Mouse (Mus musculus) intestine, embryonic 16.5 days (tissue): ENCODE data around the gene Adamts20. TPM values are rescaled to one million over a fixed set of nuclear protein-coding genes. Genes with fewer than 3 reads are reported as not detected.
A peak's percentile ranks its signal among the peaks of the same experiment; 100 is the strongest.

ENCODE experiments used
- ATAC-seq: fragments of 200-750 bp; cut with Nextera tagmentation; 2 replicates; pipeline ENCODE4 v1.8.0; 2017; ENCODE audit warnings: moderate TSS enrichment, moderate library complexity
- H3K27ac ChIP-seq: fragments of 300-500 bp; sonication (generic); 2 replicates; pipeline ENCODE4 v1.5.1; 2014; ENCODE audit warnings: mild to moderate bottlenecking, low read length
- H3K27me3 ChIP-seq: fragments of 300-500 bp; sonication (generic); replicated peaks from 2 replicates; pipeline ENCODE4 v1.6.1; 2014; ENCODE audit warnings: low read length, control low read depth, mixed read lengths; ENCODE audit not compliant: control insufficient read depth, insufficient read depth
- H3K36me3 ChIP-seq: fragments of 300-500 bp; sonication (generic); 2 replicates; pipeline ENCODE4 v1.6.1; 2014; ENCODE audit warnings: low read length, control low read depth; ENCODE audit not compliant: control insufficient read depth, insufficient read depth
- H3K4me1 ChIP-seq: fragments of 300-500 bp; sonication (generic); 2 replicates; pipeline ENCODE4 v1.6.1; 2014; ENCODE audit warnings: low read length, control low read depth, mixed read lengths; ENCODE audit not compliant: control insufficient read depth, insufficient read depth
- H3K4me2 ChIP-seq: fragments of 300-500 bp; sonication (generic); 2 replicates; pipeline ENCODE4 v1.6.1; 2014; ENCODE audit warnings: low read depth, low read length, control low read depth
- H3K4me3 ChIP-seq: fragments of 300-500 bp; sonication (generic); 2 replicates; pipeline ENCODE4 v1.5.1; 2014; ENCODE audit warnings: mild to moderate bottlenecking, low read length
- H3K9ac ChIP-seq: fragments of 300-500 bp; sonication (generic); 2 replicates; pipeline ENCODE4 v1.6.1; 2014; ENCODE audit warnings: low read depth, low read length
- H3K9me3 ChIP-seq: fragments of 300-500 bp; sonication (generic); 2 replicates; pipeline ENCODE4 v1.6.1; 2016; ENCODE audit warnings: low read length, control low read depth; ENCODE audit not compliant: control insufficient read depth
- WGBS: fragments of 180-500 bp; shearing (Covaris S2); extraction: QIAGEN DNeasy Blood & Tissue Kit; methylation state at CpG from one replicate; pipeline ENCODE4 v1.1.7; 2014; 5-methylcytosine and 5-hydroxymethylcytosine counted together
- polyA plus RNA-seq: library from polyadenylated mRNA; unstranded; fragments of >200 nt; fragmentation: Nextera tagmentation; extraction: Ambion mirVana; gene quantifications from 2 replicates; pipeline ENCODE4 v1.2.1, GENCODE M21; 2015

Adamts20 gene
- polyA plus RNA-seq, 1 experiment from 2014 or later, result 1.3 TPM

DNA sequence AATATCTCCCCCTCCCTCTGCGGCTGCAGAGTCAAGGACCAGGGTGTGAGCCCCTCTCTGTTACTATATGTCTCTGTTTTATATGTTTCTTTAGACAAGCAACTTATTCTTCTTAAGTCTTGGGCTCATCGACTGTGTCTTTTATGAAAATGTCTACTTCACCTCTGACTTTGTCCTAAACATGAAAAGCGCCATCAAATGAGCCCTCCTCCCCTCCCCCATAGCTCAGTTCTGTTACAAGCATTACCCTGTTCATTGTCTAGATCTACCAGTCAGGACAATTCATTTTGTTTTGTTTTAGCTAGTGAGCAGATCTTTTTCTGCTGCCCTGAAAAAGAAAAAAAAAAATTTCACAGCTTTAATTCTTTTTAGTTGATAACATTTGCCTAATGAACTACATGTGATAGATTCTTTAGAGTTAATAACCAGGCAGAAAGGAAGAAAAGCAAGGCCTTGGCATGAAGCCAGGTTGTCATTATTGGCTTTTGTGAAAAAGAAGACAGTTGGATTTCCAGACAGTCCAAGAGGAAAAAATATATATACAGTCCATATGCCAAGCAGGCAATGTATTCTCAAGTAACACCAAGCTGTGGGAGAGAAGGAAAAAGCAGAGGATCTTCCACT, 14.4 kb upstream of the Adamts20 start:
- no peak for ATAC-seq
- H3K9me3 ChIP-seq, result no peaks in the 10 kb centered on the region
- H3K36me3 ChIP-seq, result no peaks in the 10 kb centered on the region
- no peak overlapping the region for H3K4me2 ChIP-seq
- H3K27me3 ChIP-seq, result no peaks in the 10 kb centered on the region
- no peak overlapping the region for H3K9ac ChIP-seq
- H3K4me3 ChIP-seq, result no peak overlapping the region
- 72% methylated on average over 3 of the region's 3 CpGs for WGBS
- no peaks in the 10 kb centered on the region for H3K4me1 ChIP-seq
- H3K27ac ChIP-seq, result no peak overlapping the region

DNA sequence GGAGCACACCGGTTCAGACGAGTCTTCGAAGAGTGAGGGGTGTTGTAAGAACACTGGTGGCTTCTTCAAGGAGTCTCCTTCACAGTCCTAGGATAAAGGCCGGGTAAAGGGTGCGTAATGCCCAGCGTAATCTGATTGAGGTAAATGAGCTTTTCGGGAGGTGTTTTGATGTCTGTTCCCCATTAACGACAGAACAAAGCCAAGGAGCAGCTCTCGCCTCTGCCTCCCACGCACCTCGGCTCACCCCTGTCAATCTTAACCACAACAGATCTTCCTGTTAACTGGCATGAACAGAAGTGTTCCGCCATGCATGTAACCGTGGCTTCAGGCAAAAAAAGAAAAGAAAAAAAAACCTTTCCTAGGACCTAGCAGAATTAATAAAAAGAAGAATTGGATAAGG, 13.5 kb upstream of the Adamts20 start:
- H3K9ac ChIP-seq, result no peak overlapping the region
- 58% methylated on average over 13 of the region's 13 CpGs for WGBS
- no peak for ATAC-seq
- H3K36me3 ChIP-seq, result no peaks in the 10 kb centered on the region
- no peaks in the 10 kb centered on the region for H3K9me3 ChIP-seq
- no peak overlapping the region for H3K4me2 ChIP-seq
- H3K27me3 ChIP-seq, result no peaks in the 10 kb centered on the region
- H3K27ac ChIP-seq, result no peak overlapping the region
- H3K4me1 ChIP-seq, result no peaks in the 10 kb centered on the region
- no peak overlapping the region for H3K4me3 ChIP-seq

DNA sequence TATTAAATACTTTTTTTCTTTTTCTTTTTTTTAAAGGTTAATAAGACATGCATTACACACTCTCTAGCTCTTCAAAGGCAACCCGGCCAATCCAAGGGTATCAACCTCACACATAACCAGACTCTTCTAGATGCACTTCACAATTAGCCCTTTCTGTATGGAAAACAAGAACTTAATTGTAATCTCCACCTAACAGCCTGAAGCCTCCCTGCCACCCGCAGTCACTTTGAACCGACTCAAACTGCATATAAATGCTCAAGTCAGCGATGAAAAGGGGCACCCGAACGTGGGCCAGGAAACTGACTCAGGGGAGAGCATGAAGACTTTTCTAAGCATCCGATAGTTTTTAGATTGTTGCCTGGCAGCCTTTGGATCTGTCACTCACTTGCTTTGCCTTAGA, 12.1 kb upstream of the Adamts20 start:
- Histone ChIP-seq H3K27ac (no peak overlapping the region), H3K4me3 (no peak overlapping the region), H3K4me2 (no peak overlapping the region), H3K27me3 (no peaks in the 10 kb centered on the region), H3K4me1 (no peaks in the 10 kb centered on the region), H3K9ac (no peak overlapping the region), H3K9me3 (no peaks in the 10 kb centered on the region), H3K36me3 (no peaks in the 10 kb centered on the region)
- no peak for ATAC-seq
- 65% methylated on average over 7 of the region's 7 CpGs for WGBS

DNA sequence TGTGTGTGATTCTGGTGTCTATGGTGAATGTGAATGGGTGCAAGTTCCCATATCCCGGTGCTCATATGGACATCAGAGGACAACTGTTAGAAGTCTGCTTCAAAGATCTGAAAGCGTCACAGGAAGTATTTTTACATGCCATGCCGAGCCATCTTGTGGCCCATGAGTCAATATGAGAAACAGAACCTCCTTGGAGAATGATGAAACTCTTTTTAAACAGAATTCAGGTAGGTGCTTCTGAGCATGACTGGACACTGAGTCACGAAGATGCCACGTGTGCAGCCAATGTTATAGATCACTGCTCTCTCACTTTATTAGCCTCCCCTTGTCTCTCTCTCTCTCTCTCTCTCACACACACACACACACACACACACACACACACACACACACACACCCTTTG, 10.8 kb upstream of the Adamts20 start:
- Histone ChIP-seq H3K9ac (no peak overlapping the region), H3K4me1 (no peaks in the 10 kb centered on the region), H3K4me3 (no peak overlapping the region), H3K27ac (no peak overlapping the region), H3K4me2 (no peak overlapping the region), H3K9me3 (no peaks in the 10 kb centered on the region), H3K36me3 (no peaks in the 10 kb centered on the region), H3K27me3 (no peaks in the 10 kb centered on the region)
- ATAC-seq, result no peak
- WGBS, result 75% methylated on average over 5 of the region's 5 CpGs

DNA sequence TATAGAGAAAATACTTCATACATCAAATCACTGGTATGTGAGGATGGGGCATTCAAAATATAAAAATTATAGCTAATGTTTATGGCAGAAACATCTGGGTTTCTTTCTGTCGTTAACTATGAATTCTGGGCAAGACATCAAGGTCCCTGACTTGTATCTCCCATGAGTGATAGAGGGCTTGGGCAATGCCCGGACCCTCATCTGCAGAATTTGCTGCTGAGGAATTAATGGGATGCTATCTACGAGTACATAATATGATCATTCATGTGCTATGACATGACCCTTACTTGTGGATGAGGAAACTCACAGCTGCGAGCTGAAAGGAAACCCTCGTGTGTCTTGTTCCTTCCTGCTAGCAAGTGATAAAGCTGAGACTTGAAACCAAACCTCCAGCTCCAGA, 5.1 kb upstream of the Adamts20 start:
- Histone ChIP-seq H3K9ac (no peak overlapping the region), H3K4me3 (no peak overlapping the region), H3K36me3 (no peaks in the 10 kb centered on the region), H3K27me3 (no peaks in the 10 kb centered on the region), H3K4me1 (no peaks in the 10 kb centered on the region), H3K4me2 (no peak overlapping the region), H3K27ac (no peak overlapping the region), H3K9me3 (no peaks in the 10 kb centered on the region)
- 64% methylated on average over 5 of the region's 5 CpGs for WGBS
- no peak for ATAC-seq

DNA sequence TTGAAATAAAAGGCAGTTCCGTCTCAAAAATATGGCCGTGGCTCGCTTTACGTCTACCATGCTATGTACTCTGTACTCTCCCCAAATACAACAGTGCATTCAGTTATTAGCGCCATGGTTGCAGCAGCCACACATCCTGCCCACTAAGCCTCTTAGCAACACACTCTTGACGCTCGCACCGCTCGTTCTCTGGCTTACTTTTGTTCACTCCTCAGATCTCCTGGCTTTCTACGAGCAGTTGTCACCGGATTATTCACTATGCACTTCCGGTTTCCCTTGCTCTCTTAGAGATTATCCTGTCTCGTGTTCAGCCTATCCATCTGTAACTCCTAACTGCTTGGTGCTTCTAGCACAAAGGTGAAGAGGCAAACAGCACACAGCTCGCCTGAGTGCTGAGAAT, 337 bp downstream of the Adamts20 start:
- no peaks in the 10 kb centered on the region for H3K9me3 ChIP-seq
- no peak for ATAC-seq
- H3K36me3 ChIP-seq, result no peaks in the 10 kb centered on the region
- H3K27me3 ChIP-seq, result no peaks in the 10 kb centered on the region
- no peak overlapping the region for H3K9ac ChIP-seq
- H3K27ac ChIP-seq, result no peak overlapping the region
- no peak overlapping the region for H3K4me3 ChIP-seq
- WGBS, result 79% methylated on average over 14 of the region's 14 CpGs
- H3K4me2 ChIP-seq, result no peak overlapping the region
- H3K4me1 ChIP-seq, result no peaks in the 10 kb centered on the region

DNA sequence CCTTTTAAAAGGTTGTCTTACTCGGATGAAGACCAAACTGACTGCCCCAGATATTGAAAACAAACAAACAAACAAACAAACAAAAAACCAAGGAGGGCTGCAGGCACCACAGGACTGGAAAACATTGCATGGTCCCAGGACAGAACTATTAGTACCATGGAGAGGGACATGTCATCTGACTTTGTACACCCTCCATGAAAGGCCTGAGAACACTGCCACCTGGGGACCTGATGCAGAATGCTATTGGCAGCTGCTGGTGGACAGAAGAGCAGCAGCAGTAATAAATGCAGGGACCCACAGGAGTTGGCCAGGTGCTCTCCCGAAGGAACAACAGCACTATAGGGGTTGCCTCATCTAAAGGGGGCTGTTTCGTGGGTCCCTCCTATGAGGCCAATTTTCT, 2.0 kb downstream of the Adamts20 start:
- H3K27ac ChIP-seq, result no peak overlapping the region
- H3K27me3 ChIP-seq, result no peaks in the 10 kb centered on the region
- H3K9ac ChIP-seq, result no peak overlapping the region
- 63% methylated on average over 3 of the region's 3 CpGs for WGBS
- no peaks in the 10 kb centered on the region for H3K36me3 ChIP-seq
- no peaks in the 10 kb centered on the region for H3K4me1 ChIP-seq
- ATAC-seq, result 0 out of 2 replicates have a peak, but pooled peaks have one; percentile 26
- H3K9me3 ChIP-seq, result no peaks in the 10 kb centered on the region
- H3K4me2 ChIP-seq, result no peak overlapping the region
- no peak overlapping the region for H3K4me3 ChIP-seq

DNA sequence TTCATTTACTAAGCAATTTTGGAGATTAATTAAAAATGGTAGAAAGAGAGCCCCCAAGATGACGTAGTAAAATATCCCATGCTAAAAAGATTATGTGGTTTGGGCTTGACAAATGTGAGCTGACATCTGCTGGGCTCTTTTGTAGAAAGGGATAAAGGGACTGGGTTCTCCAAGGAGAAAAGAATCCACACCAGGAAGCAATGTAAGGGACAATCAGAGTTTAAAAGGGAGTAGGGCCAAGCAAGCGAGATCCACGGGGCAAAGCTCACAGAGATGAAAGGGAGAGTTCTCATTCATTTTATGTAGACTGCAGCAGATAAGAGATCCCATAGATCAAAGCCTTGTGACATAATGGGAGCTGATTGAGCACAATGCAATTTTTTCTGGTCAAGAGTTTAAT, 3.0 kb downstream of the Adamts20 start:
- Histone ChIP-seq H3K27ac (no peak overlapping the region), H3K4me3 (no peak overlapping the region), H3K4me2 (no peak overlapping the region), H3K36me3 (no peaks in the 10 kb centered on the region), H3K4me1 (no peaks in the 10 kb centered on the region), H3K9ac (no peak overlapping the region), H3K9me3 (no peaks in the 10 kb centered on the region), H3K27me3 (no peaks in the 10 kb centered on the region)
- ATAC-seq, result no peak
- 47% methylated on average over 3 of the region's 3 CpGs for WGBS

DNA sequence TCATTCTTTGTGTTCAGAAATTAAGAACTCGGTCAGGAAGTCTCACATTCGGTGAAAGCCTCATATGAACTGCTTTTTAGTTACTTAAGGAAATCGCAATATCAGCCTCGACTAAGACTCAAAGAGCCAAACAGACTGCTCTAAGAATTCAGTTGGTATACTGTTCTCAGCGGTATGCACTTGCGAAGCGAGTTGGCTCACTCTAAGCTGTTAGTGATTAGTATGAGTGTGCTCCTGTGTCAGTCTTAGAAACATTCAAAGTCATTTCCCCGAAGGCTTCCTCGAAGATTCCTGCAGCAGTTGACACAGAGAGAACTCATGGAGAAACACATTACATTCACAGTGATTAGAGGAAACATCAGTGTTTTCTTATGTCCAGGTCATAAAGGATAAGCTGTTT, 4.1 kb downstream of the Adamts20 start:
- no peak overlapping the region for H3K4me3 ChIP-seq
- no peaks in the 10 kb centered on the region for H3K36me3 ChIP-seq
- H3K9ac ChIP-seq, result no peak overlapping the region
- H3K9me3 ChIP-seq, result no peaks in the 10 kb centered on the region
- H3K27me3 ChIP-seq, result no peaks in the 10 kb centered on the region
- WGBS, result 72% methylated on average over 9 of the region's 9 CpGs
- no peak overlapping the region for H3K4me2 ChIP-seq
- no peak for ATAC-seq
- no peaks in the 10 kb centered on the region for H3K4me1 ChIP-seq
- no peak overlapping the region for H3K27ac ChIP-seq
